Mouse (Mus musculus) limb, embryonic 14.5 days (tissue): ENCODE results near the gene Dusp1. TPM values are rescaled to one million over a fixed set of nuclear protein-coding genes. Genes with fewer than 3 reads are reported as not detected.
A peak's percentile ranks its signal among the peaks of the same experiment; 100 is the strongest.

ENCODE experiments used
- ATAC-seq: fragments of 200-750 bp; cut with Nextera tagmentation; 2 replicates; pipeline ENCODE4 v1.8.0; 2017; ENCODE audit warnings: low read depth, moderate number of reproducible peaks, moderate TSS enrichment; ENCODE audit not compliant: low FRiP score
- DNase-seq: peaks from one replicate; pipeline ENCODE4 v3.0.0-alpha.2; 2015; ENCODE audit warnings: low spot score
- H3K27ac ChIP-seq: fragments of 300-500 bp; sonication (generic); replicated peaks from 2 replicates; pipeline ENCODE4 v1.5.1; 2014; ENCODE audit warnings: low read depth, mild to moderate bottlenecking, low read length, moderate library complexity, mixed read lengths
- H3K27me3 ChIP-seq: fragments of 300-500 bp; sonication (generic); 2 replicates; pipeline ENCODE4 v1.6.1; 2014; ENCODE audit warnings: low read length, mixed read lengths; ENCODE audit not compliant: control insufficient read depth, insufficient read depth
- H3K36me3 ChIP-seq: fragments of 300-500 bp; sonication (generic); 2 replicates; pipeline ENCODE4 v1.6.1; 2014; ENCODE audit warnings: mild to moderate bottlenecking, low read length, moderate library complexity, mixed read lengths; ENCODE audit not compliant: control insufficient read depth, insufficient read depth
- H3K4me1 ChIP-seq: fragments of 300-500 bp; sonication (generic); 2 replicates; pipeline ENCODE4 v1.6.1; 2014; ENCODE audit warnings: antibody characterized with exemption, low read length, mixed read lengths; ENCODE audit not compliant: control insufficient read depth, insufficient read depth
- H3K4me2 ChIP-seq: fragments of 300-500 bp; sonication (generic); replicated peaks from 2 replicates; pipeline ENCODE4 v1.6.1; 2014; ENCODE audit warnings: low read depth, mild to moderate bottlenecking, low read length, moderate library complexity; ENCODE audit not compliant: severe bottlenecking
- H3K4me3 ChIP-seq: fragments of 300-500 bp; sonication (generic); replicated peaks from 2 replicates; pipeline ENCODE4 v1.5.1; 2014; ENCODE audit warnings: low read length
- H3K9ac ChIP-seq: fragments of 300-500 bp; sonication (generic); 2 replicates; pipeline ENCODE4 v1.6.1; 2014; ENCODE audit warnings: mild to moderate bottlenecking, low read depth, low read length, moderate library complexity; ENCODE audit not compliant: severe bottlenecking
- H3K9me3 ChIP-seq: fragments of 300-500 bp; sonication (generic); 2 replicates; pipeline ENCODE4 v1.6.1; 2016; ENCODE audit warnings: low read length; ENCODE audit not compliant: control insufficient read depth
- POLR2A ChIP-seq: fragments of 200-500 bp; IDR thresholded peaks from 2 replicates; pipeline ENCODE4 v1.8.0; 2012; ENCODE audit warnings: inconsistent platforms, mild to moderate bottlenecking, moderate library complexity, borderline replicate concordance; ENCODE audit not compliant: insufficient read depth, insufficient read length; ENCODE audit errors: extremely low read depth
- WGBS: fragments of 180-500 bp; shearing (Covaris S2); extraction: QIAGEN DNeasy Blood & Tissue Kit; methylation state at CpG from one replicate; pipeline ENCODE4 v1.1.7; 2014; 5-methylcytosine and 5-hydroxymethylcytosine counted together
- polyA plus RNA-seq, 2 experiments: library from polyadenylated mRNA; depleted of rRNA in 1 of 2; stranded (reverse) in 1 of 2; unstranded in 1 of 2; fragments of >200 nt; fragmentation: Nextera tagmentation in 1 of 2; extraction: Ambion mirVana in 1 of 2; gene quantifications; 2 replicates each; pipeline versions ENCODE4 v1.2.1 to v1.2.3; 2012 to 2014

Gene Dusp1
- polyA plus RNA-seq, 2 experiments: 27.7 to 29.6 TPM

- no peak overlapping the region for H3K9ac ChIP-seq
- H3K27ac ChIP-seq: peak overlapping the region; percentile 64; the same call in 1 of the 2 replicates
- DNase-seq: no peak
- no peak overlapping the region for H3K4me2 ChIP-seq
- 73% methylated on average over 4 of the region's 4 CpGs for WGBS
- H3K9me3 ChIP-seq: no peaks in the 10 kb centered on the region
- ATAC-seq: 0 out of 2 replicates have a peak, but pooled peaks have one; percentile 16
- no peak for TF ChIP-seq POLR2A
- H3K4me3 ChIP-seq: no peak overlapping the region
- H3K27me3 ChIP-seq: no peaks in the 10 kb centered on the region
- H3K4me1 ChIP-seq: peaks cover 17% of the 10 kb centered on the region
- peaks cover 19% of the 10 kb centered on the region for H3K36me3 ChIP-seq
Observed at GRCm38 (mm10) chr17:26584063-26584462, 22.1 kb upstream of the Dusp1 start.

GRCm38 (mm10) chr17:26583606-26584005, 21.7 kb upstream of the Dusp1 start:
- Histone ChIP-seq H3K27ac (no peak overlapping the region), H3K36me3 (peaks cover 23% of the 10 kb centered on the region)
- 91% methylated on average over 6 of the region's 6 CpGs for WGBS

GRCm38 (mm10) chr17:26583056-26583455, 21.1 kb upstream of the Dusp1 start:
- Histone ChIP-seq H3K27ac (no peak overlapping the region), H3K27me3 (no peaks in the 10 kb centered on the region), H3K9me3 (no peaks in the 10 kb centered on the region), H3K4me2 (no peak overlapping the region), H3K4me1 (peaks cover 17% of the 10 kb centered on the region), H3K9ac (no peak overlapping the region), H3K36me3 (peaks cover 29% of the 10 kb centered on the region), H3K4me3 (no peak overlapping the region)
- WGBS: 92% methylated on average over 9 of the region's 9 CpGs
- DNase-seq: no peak
- TF ChIP-seq POLR2A: no peak
- ATAC-seq: no peak

More at GRCm38 (mm10) chr17:26583606-26584005, 21.7 kb upstream of the Dusp1 start:
- Histone ChIP-seq H3K4me2 (no peak overlapping the region), H3K4me3 (no peak overlapping the region), H3K9ac (no peak overlapping the region), H3K4me1 (peaks cover 17% of the 10 kb centered on the region), H3K9me3 (no peaks in the 10 kb centered on the region), H3K27me3 (no peaks in the 10 kb centered on the region)
- no peak for ATAC-seq
- DNase-seq: no peak
- TF ChIP-seq POLR2A: no peak

GRCm38 (mm10) chr17:26582297-26582696, 20.4 kb upstream of the Dusp1 start:
- WGBS: 93% methylated on average over 5 of the region's 5 CpGs
- Histone ChIP-seq H3K9ac (0 out of 2 replicates have a peak overlapping the region, but pooled peaks have one; percentile 4), H3K4me2 (no peak overlapping the region), H3K27me3 (no peaks in the 10 kb centered on the region), H3K9me3 (no peaks in the 10 kb centered on the region), H3K27ac (no peak overlapping the region), H3K4me3 (no peak overlapping the region), H3K4me1 (peaks cover 17% of the 10 kb centered on the region), H3K36me3 (peaks cover 34% of the 10 kb centered on the region)
- TF ChIP-seq POLR2A: no peak
- DNase-seq (no peak), ATAC-seq (no peak)

- DNase-seq (no peak), ATAC-seq (no peak)
- Histone ChIP-seq H3K27ac (no peak overlapping the region), H3K9ac (no peak overlapping the region), H3K4me1 (peaks cover 22% of the 10 kb centered on the region), H3K9me3 (no peaks in the 10 kb centered on the region), H3K27me3 (no peaks in the 10 kb centered on the region), H3K36me3 (peaks cover 39% of the 10 kb centered on the region), H3K4me3 (no peak overlapping the region), H3K4me2 (no peak overlapping the region)
- WGBS: 96% methylated on average over 3 of the region's 3 CpGs
- TF ChIP-seq POLR2A: no peak
Observed at GRCm38 (mm10) chr17:26580873-26581401, 19.0 kb upstream of the Dusp1 start.
